Mouse (Mus musculus): ENCODE measurements around the gene Aatk. TPM values are rescaled to one million over a fixed set of nuclear protein-coding genes. Genes with fewer than 3 reads are reported as not detected.

The Aatk gene
- total RNA-seq, 2 experiments from 2014 or later = 213 to 224 TPM

Small RNA genes lying within 50 kb of the gene (microRNA-seq; reads per million reads assigned to microRNA genes)
- gene Gm25948 = 0 to 0.30 reads per million in 2 experiments
- 0 reads per million in 2 experiments for gene Mir3065
- 0 reads per million in 2 experiments for gene Mir338

Other genes starting within 250 kb of the Aatk start
- 10 to 100 TPM; 33.3 to 38.4 TPM for gene Chmp6, start 133.7 kb downstream of the Aatk start, total RNA-seq (2021)
- gene Baiap2, start 104.4 kb downstream of the Aatk start, total RNA-seq (2021) = 100 to 1,000 TPM; 246 to 257 TPM
- 10 to 100 TPM; 28.7 to 33.0 TPM for gene Cep131, start 39.7 kb upstream of the Aatk start, total RNA-seq (2021)
- gene Tepsin, start 51.6 kb upstream of the Aatk start, total RNA-seq (2021) = 10 to 100 TPM; 15.1 to 16.9 TPM
- 10 to 100 TPM; 34.7 to 35.9 TPM for gene Ndufaf8, start 51.8 kb upstream of the Aatk start, total RNA-seq (2021)
- 10 to 100 TPM; 80.2 to 86.1 TPM for gene Slc38a10, start 104.2 kb upstream of the Aatk start, total RNA-seq (2021)
- 10 to 100 TPM; 19.6 to 20.0 TPM for gene Bahcc1, start 185.8 kb upstream of the Aatk start, total RNA-seq (2021)